Mouse (Mus musculus) embryonic facial prominence, embryonic 14.5 days (tissue): ENCODE measurements at regions not wholly inside any gene's neighbourhood (a gene's known extent, or its start where the extent isn't known, plus 50 kb on each side); places are given as distances from the start of the nearest gene placed in this dataset.

Experiments used
- ATAC-seq: fragments of 200-750 bp; cut with Nextera tagmentation; 2 replicates; pipeline ENCODE4 v1.8.0; 2017; ENCODE audit warnings: low read depth, moderate number of reproducible peaks, moderate TSS enrichment
- DNase-seq: peaks from one replicate; pipeline ENCODE4 v3.0.0-alpha.2; 2015; ENCODE audit warnings: low spot score
- H3K27ac ChIP-seq: fragments of 300-500 bp; sonication (generic); replicated peaks from 2 replicates; pipeline ENCODE4 v1.5.1; 2014; ENCODE audit warnings: low read depth, mild to moderate bottlenecking, low read length, moderate library complexity
- H3K27me3 ChIP-seq: fragments of 300-500 bp; sonication (generic); replicated peaks from 2 replicates; pipeline ENCODE4 v1.6.1; 2014; ENCODE audit warnings: low read length; ENCODE audit not compliant: control insufficient read depth, insufficient read depth
- H3K36me3 ChIP-seq: fragments of 300-500 bp; sonication (generic); 2 replicates; pipeline ENCODE4 v1.6.1; 2014; ENCODE audit warnings: low read length, mixed read lengths; ENCODE audit not compliant: control insufficient read depth, insufficient read depth
- H3K4me1 ChIP-seq: fragments of 300-500 bp; sonication (generic); 2 replicates; pipeline ENCODE4 v1.6.1; 2014; ENCODE audit warnings: antibody characterized with exemption, low read length; ENCODE audit not compliant: control insufficient read depth, insufficient read depth
- H3K4me2 ChIP-seq: fragments of 300-500 bp; sonication (generic); 2 replicates; pipeline ENCODE4 v1.6.1; 2014; ENCODE audit warnings: low read depth, mild to moderate bottlenecking, low read length, moderate library complexity, mixed read lengths
- H3K4me3 ChIP-seq: fragments of 300-500 bp; sonication (generic); 2 replicates; pipeline ENCODE4 v1.5.1; 2014; ENCODE audit warnings: low read depth, mild to moderate bottlenecking, low read length
- H3K9ac ChIP-seq: fragments of 300-500 bp; sonication (generic); 2 replicates; pipeline ENCODE4 v1.6.1; 2014; ENCODE audit warnings: low read depth, mild to moderate bottlenecking, low read length, moderate library complexity, mixed read lengths
- H3K9me3 ChIP-seq: fragments of 300-500 bp; sonication (generic); 2 replicates; pipeline ENCODE4 v1.6.1; 2016; ENCODE audit warnings: low read length; ENCODE audit not compliant: control insufficient read depth
- WGBS: fragments of 180-500 bp; shearing (Covaris S2); extraction: QIAGEN DNeasy Blood & Tissue Kit; methylation state at CpG from one replicate; pipeline ENCODE4 v1.1.7; 2014; 5-methylcytosine and 5-hydroxymethylcytosine counted together

GRCm38 (mm10) chr7:117285985-117286384 is 94.8 kb upstream of the Xylt1 start:
- no peak for ATAC-seq
- DNase-seq = peak; percentile 33
- WGBS = 72% methylated on average over 5 of the region's 5 CpGs
- no peaks in the 10 kb centered on the region for H3K27me3 ChIP-seq
- H3K4me1 ChIP-seq = no peaks in the 10 kb centered on the region
- H3K4me2 ChIP-seq = no peak overlapping the region
- H3K9me3 ChIP-seq = no peaks in the 10 kb centered on the region
- no peaks in the 10 kb centered on the region for H3K36me3 ChIP-seq
- no peak overlapping the region for H3K4me3 ChIP-seq
- H3K9ac ChIP-seq = no peak overlapping the region
- H3K27ac ChIP-seq = no peak overlapping the region

GRCm38 (mm10) chr7:117303705-117304104 is 77.1 kb upstream of the Xylt1 start:
- no peaks in the 10 kb centered on the region for H3K27me3 ChIP-seq
- H3K4me1 ChIP-seq = no peaks in the 10 kb centered on the region
- DNase-seq (peak; percentile 72), ATAC-seq (no peak)
- H3K4me2 ChIP-seq = no peak overlapping the region
- H3K36me3 ChIP-seq = no peaks in the 10 kb centered on the region
- H3K4me3 ChIP-seq = no peak overlapping the region
- 23% methylated on average over 2 of the region's 2 CpGs for WGBS
- H3K27ac ChIP-seq = no peak overlapping the region
- H3K9me3 ChIP-seq = no peaks in the 10 kb centered on the region
- no peak overlapping the region for H3K9ac ChIP-seq

- WGBS = 60% methylated on average over 2 of the region's 2 CpGs
- DNase-seq (peak; percentile 58), ATAC-seq (no peak)
- no peaks in the 10 kb centered on the region for H3K9me3 ChIP-seq
- H3K27me3 ChIP-seq = no peaks in the 10 kb centered on the region
- no peaks in the 10 kb centered on the region for H3K36me3 ChIP-seq
- H3K4me2 ChIP-seq = no peak overlapping the region
- H3K4me3 ChIP-seq = no peak overlapping the region
- no peaks in the 10 kb centered on the region for H3K4me1 ChIP-seq
- no peak overlapping the region for H3K27ac ChIP-seq
- no peak overlapping the region for H3K9ac ChIP-seq
These were observed 70.1 kb upstream of the Xylt1 start for GRCm38 (mm10) chr7:117310586-117311200.

GRCm38 (mm10) chr7:117311316-117311715 is 69.5 kb upstream of the Xylt1 start:
- ATAC-seq (no peak), DNase-seq (no peak)
- Histone ChIP-seq H3K4me3 (no peak overlapping the region), H3K27ac (no peak overlapping the region), H3K9ac (no peak overlapping the region), H3K9me3 (no peaks in the 10 kb centered on the region), H3K36me3 (no peaks in the 10 kb centered on the region), H3K27me3 (no peaks in the 10 kb centered on the region), H3K4me2 (no peak overlapping the region), H3K4me1 (no peaks in the 10 kb centered on the region)
- WGBS = 77% methylated on average over 4 of the region's 4 CpGs

- no peak for ATAC-seq
- 71% methylated on average over 5 of the region's 5 CpGs for WGBS
These were observed 64.5 kb upstream of the Xylt1 start for GRCm38 (mm10) chr7:117316126-117316805.

GRCm38 (mm10) chr7:117317362-117317761 is 63.4 kb upstream of the Xylt1 start:
- Histone ChIP-seq H3K9ac (no peak overlapping the region), H3K27ac (no peak overlapping the region), H3K4me1 (no peaks in the 10 kb centered on the region), H3K4me2 (no peak overlapping the region), H3K27me3 (no peaks in the 10 kb centered on the region), H3K4me3 (no peak overlapping the region), H3K9me3 (no peaks in the 10 kb centered on the region), H3K36me3 (no peaks in the 10 kb centered on the region)
- ATAC-seq = 0 out of 2 replicates have a peak, but pooled peaks have one; percentile 37
- DNase-seq = peak; percentile 67
- 55% methylated on average over 2 of the region's 2 CpGs for WGBS

More at GRCm38 (mm10) chr7:117316126-117316805, 64.5 kb upstream of the Xylt1 start:
- Histone ChIP-seq H3K27me3 (no peaks in the 10 kb centered on the region), H3K4me3 (no peak overlapping the region), H3K27ac (no peak overlapping the region), H3K4me1 (no peaks in the 10 kb centered on the region), H3K9me3 (no peaks in the 10 kb centered on the region), H3K4me2 (no peak overlapping the region), H3K9ac (no peak overlapping the region), H3K36me3 (no peaks in the 10 kb centered on the region)
- peak; percentile 11 for DNase-seq

GRCm38 (mm10) chr7:117320552-117320951 is 60.2 kb upstream of the Xylt1 start:
- ATAC-seq (no peak), DNase-seq (peak; percentile 15)
- Histone ChIP-seq H3K9ac (no peak overlapping the region), H3K4me1 (no peaks in the 10 kb centered on the region), H3K27me3 (no peaks in the 10 kb centered on the region), H3K36me3 (no peaks in the 10 kb centered on the region), H3K9me3 (no peaks in the 10 kb centered on the region), H3K27ac (no peak overlapping the region), H3K4me3 (no peak overlapping the region), H3K4me2 (no peak overlapping the region)
- WGBS = 46% methylated on average over 6 of the region's 6 CpGs
